Mouse (Mus musculus): ENCODE measurements around the gene Rpl10-ps3. TPM values are rescaled to one million over a fixed set of nuclear protein-coding genes. Genes with fewer than 3 reads are reported as not detected.

Gene Rpl10-ps3
- polyA plus RNA-seq, 1 experiment from 2014 or later: 141 TPM

DNA sequence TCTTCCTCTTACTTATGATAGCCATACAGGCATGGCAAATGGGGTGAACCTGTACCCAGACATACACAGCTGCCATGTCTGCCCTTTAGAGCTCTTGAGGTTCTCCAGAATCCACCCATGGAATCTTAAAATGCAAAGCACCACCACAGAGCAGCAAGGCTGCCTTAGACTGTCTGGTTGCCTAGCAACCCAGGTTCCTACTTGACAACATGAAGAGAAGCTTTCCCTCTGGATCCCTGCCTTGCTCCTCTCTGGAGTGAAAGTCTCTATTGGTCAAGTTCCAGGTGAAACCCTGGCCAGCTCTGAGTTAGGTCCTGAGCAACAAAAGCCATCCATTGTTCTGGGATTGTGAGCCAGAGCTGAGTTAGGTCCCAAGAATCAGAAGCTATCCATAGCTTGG lies 43.0 kb downstream of the Rpl10-ps3 start:
- no peak overlapping the region for H3K27ac ChIP-seq
- DNase-seq (ENCODE audit: low spot score): no peak
- no peaks in the 10 kb centered on the region for H3K36me3 ChIP-seq
- no peak overlapping the region for H3K4me3 ChIP-seq
- no peaks in the 10 kb centered on the region for H3K9me3 ChIP-seq
- H3K4me1 ChIP-seq (replicated peaks): peaks cover 18% of the 10 kb centered on the region
- no peaks in the 10 kb centered on the region for H3K27me3 ChIP-seq (ENCODE audit: insufficient read depth, poor library complexity, severe bottlenecking)

GRCm38 (mm10) chr9:50298389-50298788 lies 46.4 kb downstream of the Rpl10-ps3 start:
- no peak overlapping the region for H3K4me3 ChIP-seq
- H3K27me3 ChIP-seq (ENCODE audit: insufficient read depth, poor library complexity, severe bottlenecking): no peaks in the 10 kb centered on the region
- H3K27ac ChIP-seq: no peak overlapping the region
- peaks cover 6% of the 10 kb centered on the region for H3K4me1 ChIP-seq (replicated peaks)
- DNase-seq (ENCODE audit: low spot score): no peak
- H3K9me3 ChIP-seq: 0 out of 2 replicates have a peak, but pooled peaks cover 6% of the 10 kb centered on the region
- 80% methylated on average over 2 of the region's 2 CpGs for WGBS
- no peaks in the 10 kb centered on the region for H3K36me3 ChIP-seq

Other genes starting within 250 kb of the Rpl10-ps3 start
- 1.0 and 1.2 TPM in 2 replicates for gene Plet1, start 149.6 kb upstream of the Rpl10-ps3 start, polyA plus RNA-seq (2016; fragmentation: Nextera tagmentation; extraction: Ambion mirVana)
- gene Pts, start 183.8 kb upstream of the Rpl10-ps3 start, polyA plus RNA-seq (2016; fragmentation: Nextera tagmentation; extraction: Ambion mirVana): 82.4 and 93.7 TPM in 2 replicates
- gene Il18, start 209.9 kb upstream of the Rpl10-ps3 start, polyA plus RNA-seq (2016; fragmentation: Nextera tagmentation; extraction: Ambion mirVana): 2.8 and 5.9 TPM in 2 replicates
- gene Bco2, start 210.2 kb upstream of the Rpl10-ps3 start, polyA plus RNA-seq (2016; fragmentation: Nextera tagmentation; extraction: Ambion mirVana): 0.10 and 0.18 TPM in 2 replicates
- gene Tex12, start 216.4 kb upstream of the Rpl10-ps3 start, polyA plus RNA-seq (2016; fragmentation: Nextera tagmentation; extraction: Ambion mirVana): 0.21 TPM in 1 of 2 replicates, not detected in the other